Comparison of ENCODE assay signal across 8 mouse cellular contexts in genomic region chr15:80340348-80340747, GRCm38 (mm10). TPM values are rescaled to one million over a fixed set of nuclear protein-coding genes. Genes with fewer than 3 reads are reported as not detected.
DNase-seq lines count a peak whose midpoint lies in the region; TF ChIP-seq lines count a peak whose summit lies in the region.

No protein-coding gene starts in this region.

- H3K4me3 ChIP-seq in left cerebral cortex, adult 2 months: no peak overlapping the region
- no peak overlapping the region for H3K4me3 ChIP-seq in MEL (ENCODE audit: control insufficient read depth in 1 of 2, insufficient read depth in 1 of 2, low read depth in 2 of 2, low read length in 2 of 2)
- no peak overlapping the region for H3K4me3 ChIP-seq in embryonic fibroblast, embryonic 13.5 days (ENCODE audit: insufficient read depth, low read length)

- no peak for TF ChIP-seq POLR2A in MEL (IDR thresholded peaks at IDR 0.05; ENCODE audit: control insufficient read depth in 1 of 2, insufficient read depth in 1 of 2, low read depth in 1 of 2, low read length in 2 of 2, poor library complexity in 1 of 2)
- TF ChIP-seq POLR2A in embryonic fibroblast, embryonic 13.5 days (IDR thresholded peaks at IDR 0.05; ENCODE audit: low read depth, low read length): no peak

- peak; percentile 82 to 88 for DNase-seq in cerebellum, postnatal 14 days
- no peak for DNase-seq in cerebellum, adult 11-12 months
- peak in 1 of 2 experiments; percentile 50 for DNase-seq in left cerebral cortex, adult 2 months (ENCODE audit: extremely low spot score in 1 of 2, low spot score in 2 of 2)
- no peak for DNase-seq in left cerebral cortex, adult 11 months (ENCODE audit: low spot score)
- DNase-seq in MEL (ENCODE audit: low read depth, low spot score): peak; percentile 39
- DNase-seq in lung, postnatal 14 days: peak; percentile 61
- peak; percentile 76 for DNase-seq in thymus, postnatal 4 days

- intact Hi-C loops in left cerebral cortex, adult 2 months (cut with DNase I): loop anchor here (10.0 kb wide), 1 partner anchor 274 kb away; no protein-coding TSS in a partner anchor

- H3K9me3 ChIP-seq in MEL (replicated peaks; ENCODE audit: insufficient read depth, low read length): no peaks in the 10 kb centered on the region

- H3K9ac ChIP-seq in MEL (ENCODE audit: control insufficient read depth, low read depth, low read length, poor library complexity, severe bottlenecking): no peak overlapping the region

- TF ChIP-seq RAD21 in MEL (IDR thresholded peaks at IDR 0.05; ENCODE audit: low read depth, low read length): peak; percentile 63

- no peak for TF ChIP-seq EP300 in MEL (IDR thresholded peaks at IDR 0.05; ENCODE audit: low read depth in 1 of 2, low read length in 2 of 2)

- TF ChIP-seq CTCF in left cerebral cortex, adult 2 months (IDR thresholded peaks at IDR 0.05): peak; percentile 81
- TF ChIP-seq CTCF in MEL (IDR thresholded peaks at IDR 0.05 in 2 of 3, conservative IDR thresholded peaks at IDR 0.05 in 1 of 3; ENCODE audit: control insufficient read depth in 1 of 3, insufficient read depth in 1 of 3, low read depth in 2 of 3, low read length in 3 of 3, poor library complexity in 1 of 3, severe bottlenecking in 1 of 3): peak; percentile 75 to 89 (median 84)
- peak; percentile 36; the same call in 1 of the 2 replicates for TF ChIP-seq CTCF in embryonic fibroblast, embryonic 13.5 days (IDR thresholded peaks at IDR 0.05; ENCODE audit: borderline replicate concordance, insufficient read depth, low read length)

- H3K27me3 ChIP-seq in MEL (ENCODE audit: control insufficient read depth in 1 of 2, insufficient read depth in 2 of 2, low read length in 2 of 2): no peaks in the 10 kb centered on the region; a peak in 1 of 4 replicates

- H3K36me3 ChIP-seq in MEL (ENCODE audit: control insufficient read depth in 1 of 2, insufficient read depth in 2 of 2, low read length in 2 of 2): no peaks in the 10 kb centered on the region

- no peaks in the 10 kb centered on the region for H3K79me2 ChIP-seq in MEL (ENCODE audit: control insufficient read depth, insufficient read depth, low read length, poor library complexity)

- no peak overlapping the region for H3K27ac ChIP-seq in left cerebral cortex, adult 2 months
- no peak overlapping the region for H3K27ac ChIP-seq in MEL (ENCODE audit: control insufficient read depth, low read depth, low read length)
- no peak overlapping the region for H3K27ac ChIP-seq in embryonic fibroblast, embryonic 13.5 days (ENCODE audit: insufficient read depth, low read length)

- H3K4me1 ChIP-seq in MEL (ENCODE audit: control insufficient read depth in 1 of 2, insufficient read depth in 2 of 2, low read length in 2 of 2): no peaks in the 10 kb centered on the region
- no peaks in the 10 kb centered on the region for H3K4me1 ChIP-seq in embryonic fibroblast, embryonic 13.5 days (ENCODE audit: control insufficient read depth, insufficient read depth, low read length)

TF ChIP-seq in MEL, 35 proteins besides CTCF, POLR2A, EP300 and RAD21:
- TF ChIP-seq SMC3 (IDR thresholded peaks at IDR 0.05; ENCODE audit: low read depth, low read length) (peak; percentile 93), ZC3H11A (IDR thresholded peaks at IDR 0.05; ENCODE audit: low read depth, low read length) (peak; percentile 64), MYB (IDR thresholded peaks at IDR 0.05; ENCODE audit: low read depth, low read length) (no peak)
TF ChIP-seq in MEL: peak in this region for 2.

RNA-seq across cellular contexts. Expression of gene Cacna1i, which starts 53.3 kb away (rescaled TPM):
- total RNA-seq in left cerebral cortex, adult 2 months (2021): 10 to 100 TPM; 72.7 to 75.9 TPM
- not detected in 2 replicates for total RNA-seq in MEL (2012; rRNA removed)
- polyA plus RNA-seq in MEL (2012; ENCODE audit: insufficient read depth in 1 of 2, insufficient read length in 2 of 2, low read depth in 1 of 2, low replicate concordance in 2 of 2, missing spikeins in 1 of 2): not detected
- polyA plus RNA-seq in embryonic fibroblast, embryonic 13.5 days (2011; ENCODE audit: insufficient read length, low read depth, missing spikeins): 0.38 and 0.86 TPM in 2 replicates

Comparison
In these comparisons a context has a peak if more than half of its experiments do, and no peak if none do; other contexts are left out.
1. DNase-seq: peak in cerebellum, postnatal 14 days (2 of 2), MEL (single experiment), lung, postnatal 14 days (single experiment) and thymus, postnatal 4 days (single experiment); none in cerebellum, adult 11-12 months (single experiment) and left cerebral cortex, adult 11 months (single experiment).
2. RNA of gene Cacna1i, which starts 53.3 kb away (total RNA-seq): 72.7 to 75.9 TPM in left cerebral cortex, adult 2 months; not detected in MEL; every median in the first group is over 10 times any median in the second.
3. Peak in every context shown above with its lines, with median percentiles within 50 percentile points of each other: CTCF ChIP-seq.